Mouse (Mus musculus) intestine, postnatal 0 days (tissue): ENCODE results near the gene Pigt. TPM values are rescaled to one million over a fixed set of nuclear protein-coding genes. Genes with fewer than 3 reads are reported as not detected.

Source experiments
- ATAC-seq: fragments of 200-750 bp; cut with Nextera tagmentation; 2 replicates; pipeline ENCODE4 v1.8.0; 2017; ENCODE audit warnings: mild to moderate bottlenecking, moderate TSS enrichment, moderate library complexity
- H3K27ac ChIP-seq: fragments of 300-500 bp; sonication (generic); 2 replicates; pipeline ENCODE4 v1.5.1; 2014; ENCODE audit warnings: mild to moderate bottlenecking, low read depth, low read length, moderate library complexity
- H3K27me3 ChIP-seq: fragments of 300-500 bp; sonication (generic); replicated peaks from 2 replicates; pipeline ENCODE4 v1.6.1; 2014; ENCODE audit warnings: low read length, mixed read lengths; ENCODE audit not compliant: control insufficient read depth, insufficient read depth
- H3K36me3 ChIP-seq: fragments of 300-500 bp; sonication (generic); 2 replicates; pipeline ENCODE4 v1.6.1; 2014; ENCODE audit warnings: mild to moderate bottlenecking, moderate library complexity; ENCODE audit not compliant: control insufficient read depth, insufficient read depth
- H3K4me1 ChIP-seq: fragments of 300-500 bp; sonication (generic); replicated peaks from 2 replicates; pipeline ENCODE4 v1.6.1; 2014; ENCODE audit warnings: antibody characterized with exemption, low read length, mixed read lengths; ENCODE audit not compliant: control insufficient read depth, insufficient read depth
- H3K4me2 ChIP-seq: fragments of 300-500 bp; sonication (generic); replicated peaks from 2 replicates; pipeline ENCODE4 v1.6.1; 2014; ENCODE audit warnings: low read depth, mild to moderate bottlenecking, moderate library complexity
- H3K4me3 ChIP-seq: fragments of 300-500 bp; sonication (generic); 2 replicates; pipeline ENCODE4 v1.5.1; 2014; ENCODE audit warnings: low read depth, low read length
- H3K9ac ChIP-seq: fragments of 300-500 bp; sonication (generic); 2 replicates; pipeline ENCODE4 v1.6.1; 2014; ENCODE audit warnings: mild to moderate bottlenecking, low read depth, low read length
- H3K9me3 ChIP-seq: fragments of 300-500 bp; sonication (generic); 2 replicates; pipeline ENCODE4 v1.6.1; 2016; ENCODE audit warnings: mixed run types; ENCODE audit not compliant: control insufficient read depth
- CTCF ChIP-seq: sonication (generic); IDR thresholded peaks from 2 replicates; pipeline ENCODE4 v1.5.1; 2016; ENCODE audit warnings: low read depth, mild to moderate bottlenecking, control low read depth, antibody characterized with exemption, moderate library complexity
- WGBS: fragments of 180-500 bp; shearing (Covaris S2); extraction: QIAGEN DNeasy Blood & Tissue Kit; methylation state at CpG from one replicate; pipeline ENCODE4 v1.1.7; 2014; 5-methylcytosine and 5-hydroxymethylcytosine counted together
- polyA plus RNA-seq: library from polyadenylated mRNA; unstranded; fragments of >200 nt; fragmentation: Nextera tagmentation; extraction: Ambion mirVana; gene quantifications from 2 replicates; pipeline ENCODE4 v1.2.1, GENCODE M21; 2015

The Pigt gene
- polyA plus RNA-seq, 1 experiment from 2014 or later, result 83.0 TPM

- H3K4me2 ChIP-seq, result no peak overlapping the region
- H3K4me1 ChIP-seq, result no peaks in the 10 kb centered on the region
- TF ChIP-seq CTCF, result no peak
- H3K36me3 ChIP-seq, result no peaks in the 10 kb centered on the region
- no peak overlapping the region for H3K9ac ChIP-seq
- H3K27ac ChIP-seq, result no peak overlapping the region
- ATAC-seq, result no peak
- H3K27me3 ChIP-seq, result no peaks in the 10 kb centered on the region
- H3K9me3 ChIP-seq, result no peaks in the 10 kb centered on the region
- no peak overlapping the region for H3K4me3 ChIP-seq
- 36% methylated on average over 10 of the region's 10 CpGs for WGBS
Measured at GRCm38 (mm10) chr2:164549963-164550894, 52.9 kb downstream of the Pigt start.

DNA sequence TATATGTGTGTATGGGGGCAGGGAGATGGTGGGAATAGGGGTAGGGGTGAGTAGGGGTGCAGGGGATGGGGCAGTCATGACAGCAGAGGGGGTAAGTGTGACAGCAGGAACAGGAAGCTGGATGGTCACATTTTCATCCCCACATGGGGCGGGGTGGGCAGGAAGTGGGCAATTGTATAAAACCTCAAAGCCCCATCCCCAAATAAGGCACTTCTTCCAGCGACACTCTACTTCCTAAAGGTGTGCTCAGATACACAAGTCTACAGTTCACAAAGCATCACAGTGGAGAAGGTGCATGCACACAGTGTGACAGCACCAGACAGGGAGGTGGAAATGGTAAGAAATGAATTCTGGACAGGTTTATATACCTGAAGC is 53.6 kb downstream of the Pigt start:
- Histone ChIP-seq H3K4me3 (no peak overlapping the region), H3K9me3 (no peaks in the 10 kb centered on the region), H3K9ac (no peak overlapping the region), H3K4me2 (no peak overlapping the region), H3K27ac (no peak overlapping the region), H3K27me3 (no peaks in the 10 kb centered on the region), H3K36me3 (no peaks in the 10 kb centered on the region), H3K4me1 (no peaks in the 10 kb centered on the region)
- TF ChIP-seq CTCF, result no peak
- 73% methylated on average over 2 of the region's 2 CpGs for WGBS
- no peak for ATAC-seq

DNA sequence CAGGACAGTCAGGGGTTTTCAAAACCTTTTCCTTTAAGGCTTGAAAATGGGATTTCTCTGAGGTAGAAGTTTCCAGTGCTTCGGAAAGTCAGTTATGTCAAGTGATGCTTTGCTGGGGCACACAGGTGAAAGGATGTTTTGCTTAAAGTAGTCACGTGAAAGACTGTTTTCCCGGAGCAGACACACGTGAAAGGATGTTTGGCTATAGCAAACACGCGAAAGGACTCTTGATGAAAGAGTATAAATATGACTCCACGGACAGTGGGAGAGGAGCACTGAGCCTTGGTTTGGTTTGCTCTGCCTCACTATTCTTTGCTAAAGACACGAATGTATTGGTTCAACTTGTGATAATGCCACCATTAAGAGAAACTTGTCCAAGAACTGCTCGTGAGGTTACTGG is 54.2 kb downstream of the Pigt start:
- no peaks in the 10 kb centered on the region for H3K36me3 ChIP-seq
- H3K4me1 ChIP-seq, result no peaks in the 10 kb centered on the region
- no peak for ATAC-seq
- H3K27ac ChIP-seq, result no peak overlapping the region
- TF ChIP-seq CTCF, result no peak
- H3K9ac ChIP-seq, result no peak overlapping the region
- 85% methylated on average over 9 of the region's 9 CpGs for WGBS
- no peaks in the 10 kb centered on the region for H3K27me3 ChIP-seq
- no peak overlapping the region for H3K4me3 ChIP-seq
- no peak overlapping the region for H3K4me2 ChIP-seq
- no peaks in the 10 kb centered on the region for H3K9me3 ChIP-seq

Other genes starting within 250 kb of the Pigt start
- not detected in 2 replicates for gene Svs3b, start 240.9 kb upstream of the Pigt start, polyA plus RNA-seq
- gene Svs4, start 219.1 kb upstream of the Pigt start, polyA plus RNA-seq, result not detected in 2 replicates
- gene Svs3a, start 208.3 kb upstream of the Pigt start, polyA plus RNA-seq, result not detected in 2 replicates
- not detected in 2 replicates for gene Svs6, start 180.8 kb upstream of the Pigt start, polyA plus RNA-seq
- gene Svs5, start 164.8 kb upstream of the Pigt start, polyA plus RNA-seq, result not detected in 2 replicates
- 82.5 and 95.0 TPM in 2 replicates for gene Slpi, start 108.4 kb upstream of the Pigt start, polyA plus RNA-seq
- 0.12 and 0.16 TPM in 2 replicates for gene Rbpjl, start 94.4 kb upstream of the Pigt start, polyA plus RNA-seq
- gene Matn4, start 92.4 kb upstream of the Pigt start, polyA plus RNA-seq, result 1.9 and 2.4 TPM in 2 replicates
- 92.0 and 103 TPM in 2 replicates for gene Sdc4, start 53.6 kb upstream of the Pigt start, polyA plus RNA-seq
- 58.7 and 62.3 TPM in 2 replicates for gene Sys1, start 40.6 kb upstream of the Pigt start, polyA plus RNA-seq
- 21.4 and 29.1 TPM in 2 replicates for gene Gm20458, start 36.6 kb upstream of the Pigt start, polyA plus RNA-seq
- gene Trp53tg5, start 23.8 kb upstream of the Pigt start, polyA plus RNA-seq, result not detected in 2 replicates
- gene Dbndd2, start 11.4 kb upstream of the Pigt start, polyA plus RNA-seq, result 15.9 and 18.8 TPM in 2 replicates
- 6.5 and 11.9 TPM in 2 replicates for gene Wfdc2, start 64.9 kb downstream of the Pigt start, polyA plus RNA-seq
- gene Spint3, start 75.9 kb downstream of the Pigt start, polyA plus RNA-seq, result not detected in 2 replicates
- 0.14 TPM in 1 of 2 replicates, not detected in the other for gene Wfdc6a, start 87.9 kb downstream of the Pigt start, polyA plus RNA-seq
- gene Eppin, start 96.1 kb downstream of the Pigt start, polyA plus RNA-seq, result not detected in 2 replicates
- not detected in 2 replicates for gene Wfdc6b, start 116.0 kb downstream of the Pigt start, polyA plus RNA-seq
- gene Wfdc8, start 116.1 kb downstream of the Pigt start, polyA plus RNA-seq, result not detected in 2 replicates
- not detected in 2 replicates for gene Wfdc16, start 141.3 kb downstream of the Pigt start, polyA plus RNA-seq
- not detected in 2 replicates for gene Wfdc10, start 158.5 kb downstream of the Pigt start, polyA plus RNA-seq
- gene Wfdc9, start 159.1 kb downstream of the Pigt start, polyA plus RNA-seq, result not detected in 2 replicates
- gene Wfdc11, start 176.6 kb downstream of the Pigt start, polyA plus RNA-seq, result not detected in 2 replicates
- 0.14 and 0.18 TPM in 2 replicates for gene Wfdc13, start 187.6 kb downstream of the Pigt start, polyA plus RNA-seq
- gene Spint4, start 201.0 kb downstream of the Pigt start, polyA plus RNA-seq, result not detected in 2 replicates
- gene Spint5, start 217.8 kb downstream of the Pigt start, polyA plus RNA-seq, result not detected in 2 replicates
- 0.85 and 0.95 TPM in 2 replicates for gene Wfdc3, start 248.4 kb downstream of the Pigt start, polyA plus RNA-seq
- gene Dnttip1, start 248.5 kb downstream of the Pigt start, polyA plus RNA-seq, result 39.4 and 43.3 TPM in 2 replicates